Mouse (Mus musculus) lung, adult 18-20 months (tissue): ENCODE measurements around the gene Wars.

Experiments
- DNase-seq, 2 experiments: peaks; one replicate each; pipeline ENCODE4 v3.0.0; 2022; ENCODE audit warnings: mixed read lengths in 2 of 2

The Wars gene

DNA sequence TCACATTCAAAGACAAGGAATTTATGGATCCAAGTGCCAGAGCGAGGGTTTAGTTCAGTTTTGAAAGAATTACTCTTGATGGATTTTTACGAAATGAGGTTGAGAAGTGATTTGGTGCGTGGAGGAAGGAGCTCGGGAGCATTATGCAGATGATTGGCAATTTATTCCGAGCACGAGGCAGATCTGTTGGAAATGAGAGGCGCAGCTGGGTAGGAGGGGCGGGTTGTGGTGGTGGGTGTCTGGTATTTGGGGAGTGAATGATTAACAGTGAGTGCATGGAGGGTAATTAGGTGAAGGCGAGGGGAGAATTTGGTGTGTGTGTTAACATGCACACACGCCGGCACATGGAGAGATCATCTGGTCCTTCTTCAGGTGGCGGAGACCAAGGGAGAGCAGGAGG, 12.4 kb upstream of the Wars start:
- no peak for DNase-seq

DNA sequence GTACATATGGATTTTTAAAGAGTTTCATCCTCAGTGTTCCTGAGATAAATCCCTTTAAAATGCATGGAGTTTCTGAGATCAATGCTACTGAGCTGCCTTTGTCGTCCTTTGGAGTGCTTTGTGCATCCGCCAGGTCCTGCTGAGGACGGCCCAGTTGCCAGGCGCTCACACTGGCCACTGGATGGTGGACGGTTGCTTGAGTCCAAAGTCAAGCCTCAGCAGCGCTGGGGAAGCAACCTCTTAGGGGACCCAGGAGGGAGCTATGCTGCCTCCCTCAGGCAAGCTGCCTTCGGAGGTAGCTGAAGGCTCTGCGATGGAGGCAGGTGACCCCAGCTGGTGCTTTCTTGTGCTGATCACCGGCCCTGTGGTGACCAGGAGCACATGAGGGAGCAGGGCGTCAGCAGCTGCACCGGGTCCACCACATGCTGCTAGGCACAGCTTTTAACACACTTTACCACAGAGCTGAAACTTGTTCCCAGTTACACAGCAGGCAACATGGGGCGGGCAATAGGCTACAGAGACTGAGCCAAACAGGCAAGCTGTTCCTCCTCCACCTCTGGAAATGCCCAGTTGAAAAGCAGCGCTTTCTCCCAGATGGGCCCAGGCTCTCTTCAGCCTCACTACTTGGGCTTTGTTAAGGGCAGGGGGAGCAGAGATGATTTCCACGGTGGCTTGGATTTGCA, 11.8 kb upstream of the Wars start:
- DNase-seq = no peak

DNA sequence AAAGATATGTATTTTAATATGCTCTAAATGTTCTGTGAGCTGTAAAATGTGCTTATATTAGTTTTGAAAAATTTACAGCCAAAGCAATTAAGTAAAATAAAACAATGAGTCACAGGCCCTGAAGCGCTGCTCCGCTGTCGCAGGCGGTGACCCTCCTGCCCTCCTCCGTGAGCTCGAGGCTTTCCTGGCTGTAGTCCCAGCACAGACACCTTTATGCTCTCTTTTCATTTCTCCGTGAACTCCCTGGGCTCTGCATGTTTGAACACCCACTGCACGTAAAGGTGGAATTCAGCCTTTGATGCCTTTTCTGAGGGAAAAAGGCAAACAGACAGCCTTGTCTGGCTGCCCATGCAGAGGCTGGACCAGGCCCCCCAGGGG, 10.3 kb upstream of the Wars start:
- DNase-seq = no peak

DNA sequence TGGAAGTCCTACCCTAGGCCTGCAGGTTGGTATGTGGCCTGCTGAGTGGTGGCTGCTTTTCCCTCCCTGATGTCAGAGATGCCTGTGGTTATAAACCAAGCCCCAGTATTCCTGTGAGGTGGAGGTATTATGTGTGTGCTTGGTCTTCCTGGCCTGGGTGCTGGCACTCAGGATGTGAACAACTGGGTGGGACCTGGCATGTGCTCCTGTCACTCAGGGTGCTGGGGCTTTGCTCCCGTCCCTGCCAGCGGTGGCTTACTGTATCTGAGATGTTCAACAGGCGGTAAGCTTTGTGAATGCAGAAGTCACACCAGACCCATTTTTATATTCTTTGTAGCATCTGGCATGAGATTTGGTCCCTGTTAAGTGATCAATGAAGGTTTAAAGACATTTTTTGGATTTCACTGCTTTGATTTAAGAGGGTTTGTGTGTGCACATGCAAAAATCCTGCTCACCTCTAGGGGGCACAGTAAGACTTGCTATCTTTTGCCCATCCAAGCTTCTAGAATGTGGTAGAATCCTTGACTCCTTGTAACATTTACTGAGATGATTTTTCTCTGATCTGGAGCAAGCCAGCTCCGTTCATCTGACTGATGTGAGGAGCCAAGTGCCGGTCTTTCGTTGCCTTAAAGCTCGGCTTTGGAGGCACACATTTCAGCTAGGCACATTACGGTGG, 9.8 kb upstream of the Wars start:
- DNase-seq = peak in 1 of 2 experiments; percentile 30

DNA sequence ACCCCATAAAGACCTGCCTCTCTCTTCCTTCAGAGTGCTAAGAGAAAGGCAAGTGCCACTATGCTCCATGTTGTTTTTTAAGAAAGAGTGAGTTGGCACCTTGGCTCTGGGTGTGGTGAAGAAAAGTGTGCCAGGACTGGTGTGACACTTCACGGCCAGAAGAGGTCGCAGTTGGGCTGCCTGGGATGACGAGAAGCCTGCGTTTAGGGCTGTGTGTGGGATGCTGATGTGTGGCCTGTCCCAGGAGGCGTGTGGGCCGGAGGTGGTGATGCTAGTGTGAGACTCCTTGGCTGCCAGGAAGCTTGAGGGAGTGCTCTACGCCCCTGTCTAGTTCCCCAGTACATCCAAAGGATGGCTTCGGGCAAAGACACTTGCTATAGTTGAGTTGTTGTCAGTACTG, 9.0 kb upstream of the Wars start:
- DNase-seq = peak; percentile 46 to 52

DNA sequence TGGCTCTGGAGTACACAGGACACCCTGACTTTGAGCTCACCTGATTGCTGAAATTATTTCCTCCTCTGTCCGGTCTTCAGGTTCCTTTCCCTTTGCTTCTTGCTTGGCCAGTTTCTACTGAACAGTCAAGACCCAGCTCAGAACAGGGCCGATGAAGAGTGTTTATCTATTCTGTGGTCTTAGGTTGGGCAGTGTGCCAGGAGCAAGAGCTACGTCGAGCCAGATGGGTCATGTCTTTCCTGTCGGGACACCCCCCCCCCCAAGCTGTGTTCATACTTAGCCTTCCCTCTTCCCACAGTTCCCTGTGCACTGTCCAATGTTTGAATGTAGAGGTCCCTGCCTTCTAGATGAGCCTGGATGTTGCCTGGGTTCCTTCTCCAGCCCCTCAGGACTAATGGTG, 7.4 kb upstream of the Wars start:
- DNase-seq = no peak

DNA sequence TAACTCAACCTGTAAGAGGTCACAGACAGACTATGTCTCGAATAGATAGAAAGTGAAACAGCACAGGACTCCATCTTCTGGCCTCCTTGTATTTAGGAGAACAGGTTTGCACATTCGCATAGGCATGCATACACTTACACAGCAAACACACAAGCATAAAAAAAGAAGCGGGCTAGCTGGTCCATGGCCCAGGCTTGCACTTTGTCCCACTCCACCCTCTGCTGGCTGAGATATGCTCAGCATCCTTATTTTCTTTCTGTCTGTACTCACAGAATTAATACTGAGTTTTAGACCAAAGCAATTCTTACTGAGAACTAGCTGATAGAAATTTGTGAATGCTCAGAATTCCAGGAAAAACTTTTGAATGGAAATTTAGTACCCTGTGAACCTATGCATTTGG, 2.0 kb upstream of the Wars start:
- no peak for DNase-seq

DNA sequence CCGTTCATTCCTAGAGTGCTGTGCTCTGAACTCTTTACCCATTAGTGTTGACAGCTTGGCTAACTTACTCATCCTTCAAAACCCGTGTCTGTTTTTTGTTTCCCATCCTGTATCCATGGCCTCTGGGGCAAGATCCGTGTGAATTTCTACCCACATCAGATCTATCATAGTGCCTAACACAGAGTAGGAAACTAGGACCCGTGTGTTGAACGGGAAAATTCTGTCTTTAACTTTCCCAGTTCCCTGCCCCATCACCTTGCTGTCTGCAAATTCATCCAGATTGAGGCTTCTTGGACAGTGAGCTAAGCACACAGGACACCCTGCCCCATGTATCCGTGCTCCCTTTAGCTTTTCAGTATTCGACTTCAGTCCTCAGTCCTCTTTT, 450 bp upstream of the Wars start:
- DNase-seq = no peak

DNA sequence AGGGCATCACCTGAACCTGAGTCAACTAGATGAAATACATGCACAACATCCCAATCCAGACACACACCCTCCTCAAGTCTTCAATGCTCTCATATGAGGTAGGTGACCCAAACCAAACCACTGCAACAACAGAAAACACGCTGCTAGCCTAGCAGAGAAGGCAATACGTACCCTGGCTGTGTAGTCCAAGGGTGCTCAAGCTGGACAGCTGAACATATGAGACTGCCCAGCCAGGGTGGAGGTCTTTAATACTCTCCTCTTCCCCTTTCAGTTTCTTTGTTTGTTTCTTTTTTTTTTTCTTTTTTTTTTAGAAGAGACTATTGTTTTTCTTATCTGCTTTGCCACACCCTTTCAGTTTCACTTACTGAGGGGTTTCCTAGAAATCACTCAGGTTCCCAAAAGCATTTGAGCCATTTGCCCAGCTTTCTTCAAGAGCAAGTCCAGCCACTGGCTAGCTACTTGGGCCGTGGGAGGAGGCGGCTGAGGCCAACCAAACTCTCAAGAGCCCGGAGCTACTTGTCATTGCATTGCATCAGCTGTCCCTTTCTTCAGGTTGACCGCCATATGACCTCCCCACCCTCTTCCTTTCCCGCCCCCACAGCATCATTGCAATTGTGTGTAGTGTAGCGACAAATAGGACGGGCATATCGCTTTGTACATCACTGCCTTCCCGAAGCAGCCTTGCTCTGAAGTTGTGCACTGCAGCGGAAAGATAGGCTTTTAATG, 822 bp downstream of the Wars start, which contains the start of gene Wdr25:
Gene Wdr25 (plus strand): TSS at position 643 of the 726 bp plus-strand sequence.
- DNase-seq = peak; percentile 64 to 81

DNA sequence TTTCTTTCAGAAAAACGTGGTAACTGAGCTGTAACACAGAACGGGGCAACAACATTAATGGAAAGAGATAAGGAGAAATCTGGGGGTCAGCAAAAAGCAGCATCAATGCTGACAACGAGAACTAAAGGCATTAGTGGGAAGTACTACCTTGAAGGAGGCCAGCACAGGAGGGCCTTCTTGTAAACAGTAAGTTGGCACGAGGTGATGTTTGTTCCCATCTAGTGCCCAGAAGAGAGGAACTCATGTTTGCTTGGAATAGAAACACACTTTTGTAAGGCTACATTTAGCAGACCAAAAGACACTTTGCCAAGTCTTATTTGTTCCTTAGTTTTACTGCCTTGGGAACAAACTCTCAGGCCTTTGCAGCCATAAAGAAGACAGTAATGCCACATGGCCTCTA, 5.3 kb downstream of the Wars start:
- DNase-seq = peak; percentile 53 to 73

DNA sequence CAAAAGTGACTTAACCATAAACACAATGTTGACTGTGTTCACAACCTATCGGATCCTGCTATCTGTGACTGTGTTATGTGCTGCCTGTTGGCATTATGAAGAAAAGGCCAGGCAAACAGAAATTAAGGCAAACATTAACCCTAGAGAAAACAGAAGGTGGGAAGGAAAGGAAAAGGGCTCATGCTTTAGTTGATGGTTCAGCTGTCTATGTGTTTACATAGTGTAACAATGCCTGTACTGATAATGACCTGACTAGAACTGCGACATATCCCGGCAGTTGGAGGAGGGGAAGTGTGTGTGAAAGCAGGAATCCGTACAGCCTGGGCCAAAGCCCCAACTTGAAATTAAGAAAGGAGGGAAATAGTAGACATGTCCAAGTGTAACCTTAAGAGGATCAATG, 6.9 kb downstream of the Wars start:
- DNase-seq = no peak

DNA sequence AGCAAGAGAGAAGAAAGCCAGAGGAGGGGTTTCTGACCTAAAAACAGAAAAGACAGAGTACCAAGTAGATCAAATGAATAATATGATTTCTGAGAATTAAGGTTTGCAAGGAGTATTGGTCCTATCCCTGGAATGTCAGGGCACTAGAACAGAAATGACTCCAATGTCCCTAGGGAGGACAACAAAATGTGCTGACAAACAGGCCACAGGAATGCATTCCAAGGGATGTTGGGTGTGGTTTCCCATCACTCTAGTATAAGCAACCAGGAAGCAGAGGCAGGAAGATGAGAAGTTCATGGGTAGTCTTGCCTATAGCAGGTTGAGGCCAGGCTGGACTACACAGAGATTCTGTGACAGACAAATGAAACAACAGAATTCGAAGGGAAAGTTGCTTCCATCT, 8.1 kb downstream of the Wars start:
- no peak for DNase-seq

DNA sequence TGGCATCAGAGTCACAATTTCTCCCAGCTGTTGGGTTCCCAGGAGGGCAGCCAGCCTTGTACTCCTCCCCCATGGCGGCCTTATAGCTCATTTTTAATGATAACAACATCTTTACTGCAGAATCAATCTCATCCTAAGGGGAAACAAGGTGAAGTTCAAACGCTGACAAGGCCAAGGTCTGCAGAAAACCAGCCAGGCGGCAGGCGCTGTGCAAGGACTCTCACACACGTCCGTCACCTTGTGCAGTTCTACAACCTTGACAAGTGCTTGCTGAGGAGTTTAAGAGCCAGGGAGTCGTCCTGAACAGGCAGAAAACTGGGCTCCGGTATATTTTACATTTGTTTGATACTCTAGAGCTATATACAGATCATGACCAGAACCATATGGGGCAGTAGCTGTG, 11.2 kb downstream of the Wars start:
- no peak for DNase-seq

DNA sequence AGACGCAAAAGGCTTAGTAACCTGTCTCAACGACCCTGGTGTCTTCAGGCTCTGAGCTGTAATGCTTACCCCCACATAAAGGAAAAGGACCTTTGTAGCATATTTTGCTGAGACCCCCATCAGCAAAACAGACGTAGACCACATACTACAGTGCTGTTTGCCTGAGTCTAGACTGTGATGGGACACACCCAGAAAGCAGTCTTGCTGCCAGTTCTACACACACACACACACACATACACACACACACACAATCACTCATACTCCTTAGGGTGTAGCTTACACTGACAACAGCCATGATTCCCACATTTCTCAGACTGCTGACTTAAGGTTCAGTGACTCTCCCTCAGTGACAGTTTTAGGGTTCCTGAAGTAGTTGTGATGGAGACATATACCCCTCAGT, 12.8 kb downstream of the Wars start:
- DNase-seq = no peak

DNA sequence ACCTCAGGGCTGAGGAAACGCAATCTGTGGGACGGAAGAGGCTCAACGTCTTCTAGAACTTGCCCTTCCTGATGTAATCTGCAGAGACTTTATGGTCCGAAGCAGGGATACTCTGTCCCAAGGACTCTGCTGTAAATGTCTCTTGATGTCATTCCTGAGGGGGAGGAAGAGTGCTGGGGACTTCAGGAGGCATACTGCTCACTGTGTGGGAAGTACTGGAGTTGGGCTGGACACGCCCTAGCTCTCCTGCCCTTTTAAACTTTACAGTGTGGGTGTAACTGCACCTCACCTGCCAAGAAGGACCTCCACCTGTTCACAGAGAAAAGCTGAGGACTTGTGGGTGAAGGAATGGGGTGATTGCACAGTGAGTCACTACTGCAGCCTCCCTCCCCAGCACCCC, 13.4 kb downstream of the Wars start:
- DNase-seq = peak; percentile 53 to 70

DNA sequence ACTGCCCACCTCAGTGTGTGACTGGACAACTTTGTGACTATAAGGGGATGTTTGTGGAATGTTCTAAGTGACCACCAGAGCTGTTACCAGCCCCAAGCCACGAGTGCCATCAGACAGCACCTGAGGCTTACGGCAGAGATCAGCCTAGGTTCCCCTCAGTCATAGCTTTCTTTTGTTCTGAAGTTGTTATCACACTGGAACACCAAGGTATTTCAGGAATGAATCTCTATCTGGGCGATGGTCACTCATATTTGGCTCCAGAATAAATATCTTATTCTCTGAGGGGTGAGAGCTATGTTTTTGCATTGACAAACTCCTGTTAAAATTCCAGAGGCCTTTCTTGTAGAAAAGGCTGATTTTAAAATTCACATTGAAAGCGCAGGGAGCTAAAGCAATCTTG, 14.8 kb downstream of the Wars start:
- no peak for DNase-seq

DNA sequence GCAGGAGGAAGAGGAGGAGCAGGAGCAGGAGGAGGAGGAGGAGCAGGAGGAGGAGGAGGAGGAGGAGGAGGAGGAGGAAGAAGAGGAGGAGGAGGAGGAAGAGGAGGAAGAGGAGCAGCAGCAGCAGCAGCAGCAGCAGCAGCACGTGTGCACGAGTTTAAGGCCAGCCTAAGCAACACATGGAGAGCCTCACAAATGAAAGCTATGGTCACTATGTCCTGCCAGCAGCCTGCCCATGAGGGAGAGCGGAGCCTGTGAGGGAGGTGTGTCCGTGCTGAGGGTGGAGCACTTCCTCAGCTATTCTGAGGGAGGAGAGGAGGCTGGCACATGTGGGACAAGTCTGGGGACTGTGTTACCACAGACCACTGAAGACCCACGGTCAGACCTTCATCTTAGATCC, 20.9 kb downstream of the Wars start:
- no peak for DNase-seq

DNA sequence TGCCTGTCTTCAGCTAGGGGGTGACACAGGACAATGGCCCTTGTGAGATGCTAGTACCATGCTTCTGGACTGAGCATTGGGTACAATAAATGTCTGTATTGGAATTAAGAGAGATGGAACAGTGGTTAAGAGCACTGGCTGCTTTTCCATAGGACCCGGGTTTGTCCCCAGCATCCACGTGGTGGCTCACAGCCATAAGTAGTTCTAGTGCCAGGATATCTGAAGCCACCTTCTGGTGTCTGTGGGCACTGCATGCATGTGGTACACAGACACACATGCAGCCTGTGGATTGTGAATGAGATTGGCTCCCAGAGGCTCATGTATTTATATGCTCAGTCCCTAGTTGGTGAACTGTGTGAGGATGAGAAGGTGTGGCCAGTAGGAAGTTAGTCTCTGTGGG, 24.4 kb downstream of the Wars start:
- no peak for DNase-seq

DNA sequence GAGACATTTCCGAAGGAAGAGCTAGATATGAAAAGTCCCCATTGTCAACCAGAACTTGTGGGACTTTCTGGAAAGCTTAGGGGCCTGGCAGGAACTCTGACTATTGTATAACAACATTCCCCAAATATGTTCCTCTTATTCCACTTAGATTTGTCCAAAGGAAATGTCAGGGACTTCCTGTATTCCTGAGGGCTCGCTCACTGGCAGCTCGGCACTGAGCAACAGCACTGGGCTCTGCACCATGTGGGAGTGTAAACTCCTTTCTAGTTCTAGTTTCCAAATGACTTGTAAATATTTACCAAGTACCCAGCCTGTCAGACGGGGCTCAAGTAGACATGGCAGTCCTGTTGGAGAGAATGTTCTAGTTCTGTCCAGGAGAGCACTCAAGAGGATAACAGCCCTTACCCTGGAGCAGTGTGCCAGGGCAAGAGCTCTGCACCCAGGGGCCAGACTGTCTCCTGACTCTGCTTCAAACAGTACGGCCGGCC, 28.9 kb downstream of the Wars start:
- peak; percentile 82 to 86 for DNase-seq

DNA sequence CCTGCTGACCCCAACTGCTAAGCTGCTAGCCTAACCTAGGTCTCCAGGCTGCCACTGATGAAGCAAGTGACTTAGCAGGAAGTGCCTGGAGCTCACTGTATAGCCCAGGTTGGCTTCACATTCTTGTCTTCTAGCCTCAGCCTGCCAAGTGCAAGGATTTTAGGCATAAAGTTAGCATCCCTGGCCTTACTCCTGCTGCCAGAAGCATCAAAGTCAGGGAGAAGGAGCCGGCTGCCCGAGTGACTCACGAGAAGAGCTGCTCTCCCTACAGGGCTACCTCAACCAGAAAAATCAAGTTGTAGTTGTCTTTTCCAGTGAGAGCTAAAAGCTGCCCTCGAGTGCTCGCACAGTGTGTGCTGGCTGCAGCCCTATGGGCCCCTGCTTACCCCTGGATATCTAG, 35.5 kb downstream of the Wars start:
- DNase-seq = no peak

DNA sequence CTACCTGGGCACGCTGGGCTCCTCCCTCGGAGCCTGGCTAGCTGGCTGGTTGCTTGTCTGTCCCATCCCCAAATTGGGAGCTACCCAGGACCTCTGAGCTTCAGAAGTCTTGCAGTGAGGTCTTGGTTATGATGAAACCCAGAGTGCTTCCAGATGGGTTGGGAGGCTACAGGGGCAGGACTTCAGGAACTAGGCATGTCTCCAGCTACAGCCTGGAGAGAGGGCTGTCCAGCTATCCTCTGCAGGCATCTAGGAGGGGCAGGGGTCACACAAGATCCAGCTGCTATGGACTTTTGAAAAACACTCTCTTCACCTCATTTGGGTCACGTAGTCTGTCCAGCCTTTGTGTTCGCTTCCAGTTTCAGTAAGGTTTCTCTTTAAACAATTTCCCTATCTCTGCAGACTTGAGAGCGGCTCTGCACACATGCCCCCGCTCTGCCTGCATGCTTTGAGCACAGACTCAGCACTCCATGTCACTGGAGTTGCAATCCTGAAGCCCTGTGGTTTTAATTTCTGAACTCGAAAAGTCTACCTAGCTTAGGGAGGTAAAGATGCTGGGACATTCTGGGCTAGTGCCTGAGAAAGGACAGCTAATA, 36.3 kb downstream of the Wars start:
- peak; percentile 42 to 60 for DNase-seq

DNA sequence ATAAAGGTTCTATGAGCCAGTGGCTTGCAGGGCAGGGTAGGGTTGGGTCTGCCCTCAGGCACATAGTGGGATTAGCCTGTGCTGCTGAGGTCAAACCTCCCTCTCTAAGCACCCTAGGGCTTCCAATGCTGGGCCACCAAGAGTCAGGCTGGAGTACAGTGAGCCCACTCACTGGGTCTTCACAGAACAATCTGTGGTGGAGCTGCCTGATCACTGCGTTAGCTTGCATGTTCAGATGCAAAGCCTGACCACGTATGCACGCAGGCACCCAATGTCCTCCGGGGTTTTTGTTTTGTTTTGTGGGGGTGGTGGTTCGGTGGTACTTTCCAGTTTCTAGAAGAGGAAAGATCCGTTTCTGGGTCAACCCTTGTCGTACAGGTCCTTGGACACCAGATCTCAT, 36.9 kb downstream of the Wars start:
- DNase-seq = no peak

DNA sequence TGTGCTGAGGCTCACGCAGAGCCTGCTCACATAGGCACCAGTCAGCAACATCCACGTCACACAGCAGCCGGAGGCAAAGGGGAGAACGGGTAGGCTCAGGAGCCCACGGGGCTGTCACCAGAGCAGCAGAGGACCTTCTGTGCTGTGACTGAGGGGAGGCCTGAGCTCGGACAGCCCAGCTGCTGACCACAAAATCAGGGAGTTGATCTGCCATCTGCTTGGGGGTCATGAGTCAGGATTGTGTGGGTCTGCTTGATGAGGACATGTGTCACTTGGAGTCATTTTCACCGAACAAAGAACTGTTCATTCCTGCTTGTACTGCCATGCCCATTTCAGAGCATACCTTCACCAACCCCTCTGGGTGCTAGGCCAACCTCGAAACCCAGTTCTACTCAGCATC, 37.8 kb downstream of the Wars start:
- no peak for DNase-seq

DNA sequence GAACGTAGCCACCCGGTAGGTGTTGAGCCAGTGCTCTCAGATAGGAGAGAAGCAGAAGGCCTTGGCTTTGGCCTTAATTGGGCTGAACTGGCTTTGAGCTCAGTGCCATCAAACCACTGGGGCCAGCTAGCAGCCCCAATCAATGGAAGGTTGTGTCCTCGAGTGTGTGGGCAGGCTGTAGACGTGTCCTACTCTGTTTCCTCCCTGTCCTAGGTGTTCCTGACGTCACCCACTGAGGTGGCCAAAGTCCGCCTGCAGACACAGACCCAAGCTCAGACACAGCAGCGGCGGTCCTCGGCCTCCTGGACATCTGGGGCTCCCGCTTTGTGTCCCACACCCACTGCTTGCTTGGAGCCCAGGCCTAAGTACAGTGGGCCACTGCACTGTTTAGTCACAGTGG, 38.9 kb downstream of the Wars start:
- DNase-seq = no peak
